Mouse (Mus musculus): Measurements from ENCODE around the gene Gm49425.

GRCm38 (mm10) chr15:101497181-101497580 is 19.9 kb downstream of the Gm49425 start:
- no peak for TF ChIP-seq GATA1 (IDR thresholded peaks at IDR 0.05; ENCODE audit: borderline replicate concordance, low read length)
- no peak for TF ChIP-seq FLI1 (IDR thresholded peaks at IDR 0.05; ENCODE audit: low read length)

All from megakaryocyte, embryonic 14.5 days (primary cell).